Mouse (Mus musculus) liver, embryonic 15.5 days (tissue): ENCODE results near the gene Acss1. TPM values are rescaled to one million over a fixed set of nuclear protein-coding genes. Genes with fewer than 3 reads are reported as not detected.

ENCODE experiments used
- ATAC-seq: fragments of 200-750 bp; cut with Nextera tagmentation; 2 replicates; pipeline ENCODE4 v1.8.0; 2017; ENCODE audit warnings: moderate number of reproducible peaks, mild to moderate bottlenecking, moderate library complexity; ENCODE audit not compliant: insufficient read depth
- H3K27ac ChIP-seq: fragments of 300-500 bp; sonication (generic); replicated peaks from 2 replicates; pipeline ENCODE4 v1.5.1; 2015; ENCODE audit warnings: mild to moderate bottlenecking, inconsistent platforms
- H3K27me3 ChIP-seq: fragments of 300-500 bp; sonication (generic); 2 replicates; pipeline ENCODE4 v1.6.1; 2015; ENCODE audit warnings: mild to moderate bottlenecking, inconsistent platforms
- H3K36me3 ChIP-seq: fragments of 300-500 bp; sonication (generic); replicated peaks from 2 replicates; pipeline ENCODE4 v1.6.1; 2015; ENCODE audit warnings: moderate library complexity, mild to moderate bottlenecking, inconsistent platforms
- H3K4me1 ChIP-seq: fragments of 300-500 bp; sonication (generic); replicated peaks from 2 replicates; pipeline ENCODE4 v1.6.1; 2015; ENCODE audit warnings: inconsistent platforms
- H3K4me2 ChIP-seq: fragments of 300-500 bp; sonication (generic); 2 replicates; pipeline ENCODE4 v1.6.1; 2015; ENCODE audit warnings: moderate library complexity, mild to moderate bottlenecking, inconsistent platforms
- H3K4me3 ChIP-seq: fragments of 300-500 bp; sonication (generic); replicated peaks from 2 replicates; pipeline ENCODE4 v1.5.1; 2015; ENCODE audit warnings: mild to moderate bottlenecking, inconsistent platforms
- H3K9ac ChIP-seq: fragments of 300-500 bp; sonication (generic); 2 replicates; pipeline ENCODE4 v1.6.1; 2015; ENCODE audit warnings: moderate library complexity, mild to moderate bottlenecking, inconsistent platforms
- H3K9me3 ChIP-seq: fragments of 300-500 bp; sonication (generic); replicated peaks from 2 replicates; pipeline ENCODE4 v1.6.1; 2016; ENCODE audit warnings: inconsistent platforms
- WGBS: fragments of 180-500 bp; shearing (Covaris S2); methylation state at CpG from one replicate; pipeline ENCODE4 v1.1.7; 2015; ENCODE audit warnings: mixed read lengths; ENCODE audit not compliant: insufficient replicate concordance; 5-methylcytosine and 5-hydroxymethylcytosine counted together
- polyA plus RNA-seq: library from polyadenylated mRNA; unstranded; fragments of >200 nt; fragmentation: Nextera tagmentation; extraction: Ambion mirVana; gene quantifications from 2 replicates; pipeline ENCODE4 v1.2.1, GENCODE M21; 2015

The Acss1 gene
- polyA plus RNA-seq, 1 experiment from 2014 or later: 45.3 TPM

DNA sequence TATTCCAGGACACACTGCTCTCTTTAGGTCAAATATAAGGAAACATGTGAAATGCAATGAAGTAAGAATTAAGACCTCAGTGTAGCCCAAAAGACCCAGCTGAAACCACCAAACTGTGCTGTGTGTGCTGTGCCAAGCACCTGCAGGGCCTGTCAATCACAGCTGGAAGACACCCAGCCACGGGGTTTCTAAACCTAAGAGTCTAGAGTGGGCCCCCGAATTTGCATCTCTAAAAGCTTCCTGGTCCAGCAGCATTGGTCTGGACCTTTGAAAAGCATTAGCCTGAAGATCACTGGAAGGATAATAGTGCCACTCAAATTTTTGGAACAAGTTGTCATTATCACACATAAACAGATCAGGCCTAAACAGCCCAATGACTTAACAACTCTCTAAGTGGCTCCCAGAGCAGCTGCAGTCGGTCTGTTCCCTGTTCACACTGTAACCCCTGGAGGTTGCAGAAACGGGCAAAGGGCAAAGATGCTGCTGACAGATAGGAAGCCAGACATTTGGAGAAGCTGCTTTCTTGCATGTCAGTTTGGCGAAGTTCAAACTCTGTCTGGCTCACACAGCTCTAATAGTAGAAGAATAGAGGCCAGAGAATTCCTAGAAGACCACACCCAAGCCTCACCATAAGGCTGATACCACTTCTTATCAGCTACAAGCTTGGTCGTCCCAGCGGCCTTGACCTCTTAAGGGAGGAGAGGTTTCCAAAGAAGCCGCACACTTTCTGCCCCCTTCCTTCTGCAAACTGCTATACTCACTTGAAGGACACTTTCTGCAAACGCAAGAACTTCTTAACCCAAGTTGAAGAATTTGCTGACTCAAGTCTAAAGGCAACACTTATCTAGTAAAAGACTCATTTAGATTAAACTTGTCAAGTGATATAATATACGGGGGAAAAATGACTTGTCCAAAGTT, 2.5 kb downstream of the Acss1 start:
- peak; percentile 71 for ATAC-seq
- Histone ChIP-seq H3K9me3 (no peaks in the 10 kb centered on the region), H3K27ac (peak overlapping the region; percentile 95), H3K4me1 (peaks cover 90% of the 10 kb centered on the region), H3K4me3 (peak overlapping the region; percentile 82), H3K9ac (peak overlapping the region; percentile 28; the same call in 1 of the 2 replicates), H3K27me3 (no peaks in the 10 kb centered on the region), H3K4me2 (peak overlapping the region; percentile 96), H3K36me3 (0 out of 2 replicates have a peak, but pooled peaks cover 5% of the 10 kb centered on the region)
- 7% methylated on average over 10 of the region's 10 CpGs for WGBS

- Histone ChIP-seq H3K4me3 (peak overlapping the region; percentile 82), H3K4me2 (peak overlapping the region; percentile 96), H3K27ac (peak overlapping the region; percentile 95), H3K9me3 (no peaks in the 10 kb centered on the region), H3K36me3 (peaks cover 12% of the 10 kb centered on the region), H3K4me1 (peaks cover 92% of the 10 kb centered on the region), H3K9ac (peak overlapping the region; percentile 28), H3K27me3 (no peaks in the 10 kb centered on the region)
- no peak for ATAC-seq
- WGBS: 14% methylated on average over 2 of the region's 2 CpGs
These were observed 3.3 kb downstream of the Acss1 start for GRCm38 (mm10) chr2:150665006-150665405.

DNA sequence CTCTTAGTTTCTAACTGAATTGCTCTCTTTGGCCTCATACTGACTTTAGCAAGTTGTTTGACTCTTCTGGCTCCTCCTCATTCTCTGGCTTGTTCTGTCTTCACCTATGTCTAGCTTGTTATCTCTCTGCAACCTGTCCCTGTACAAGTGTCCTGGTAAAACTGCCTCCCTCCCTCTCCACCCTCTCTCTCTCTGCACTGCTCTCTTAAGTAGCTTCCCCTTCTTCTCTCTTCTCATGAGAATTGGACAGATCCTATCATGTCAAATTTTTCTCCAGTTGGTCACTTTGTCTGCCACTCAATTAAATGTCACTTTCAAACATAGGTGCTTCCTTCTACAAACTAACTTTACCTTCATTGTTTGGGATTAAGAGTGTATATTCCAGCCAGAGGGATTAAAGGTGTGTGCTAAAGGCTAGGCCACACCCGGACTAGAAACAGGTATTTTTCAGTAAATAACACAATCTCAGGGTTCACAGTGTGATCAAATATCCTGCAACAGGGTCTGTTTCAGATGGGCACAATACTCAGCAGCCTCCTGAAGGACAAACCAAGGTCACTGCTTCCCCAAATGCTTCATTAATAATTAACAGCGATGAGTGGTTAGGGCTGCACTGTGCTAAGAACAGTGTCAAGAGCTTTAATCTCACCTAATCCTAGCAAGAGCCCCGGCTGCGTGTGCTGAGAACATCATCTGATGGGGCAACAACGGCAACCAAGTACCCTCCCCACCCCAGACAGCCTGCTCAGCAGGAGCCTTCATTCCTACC, 4.0 kb downstream of the Acss1 start:
- Histone ChIP-seq H3K4me3 (peak overlapping the region; percentile 82), H3K36me3 (peaks cover 19% of the 10 kb centered on the region), H3K9me3 (no peaks in the 10 kb centered on the region), H3K4me1 (peaks cover 89% of the 10 kb centered on the region), H3K27me3 (no peaks in the 10 kb centered on the region), H3K4me2 (peak overlapping the region; percentile 96), H3K27ac (peak overlapping the region; percentile 95), H3K9ac (peak overlapping the region; percentile 28)
- ATAC-seq: no peak
- WGBS: 34% methylated on average over 5 of the region's 5 CpGs

- no peak for ATAC-seq
- Histone ChIP-seq H3K4me2 (peak overlapping the region; percentile 96), H3K9me3 (no peaks in the 10 kb centered on the region), H3K4me3 (no peak overlapping the region), H3K9ac (no peak overlapping the region), H3K27me3 (no peaks in the 10 kb centered on the region), H3K4me1 (peaks cover 78% of the 10 kb centered on the region), H3K36me3 (peaks cover 30% of the 10 kb centered on the region), H3K27ac (peak overlapping the region; percentile 95)
- 58% methylated on average over 9 of the region's 9 CpGs for WGBS
These were observed 5.0 kb downstream of the Acss1 start for GRCm38 (mm10) chr2:150663255-150663654.

GRCm38 (mm10) chr2:150662007-150662406, 6.3 kb downstream of the Acss1 start:
- H3K27ac ChIP-seq: no peak overlapping the region
- H3K4me1 ChIP-seq: peaks cover 78% of the 10 kb centered on the region
- H3K36me3 ChIP-seq: peaks cover 42% of the 10 kb centered on the region
- no peak for ATAC-seq
- no peak overlapping the region for H3K9ac ChIP-seq
- WGBS: 86% methylated on average over 2 of the region's 2 CpGs
- H3K9me3 ChIP-seq: no peaks in the 10 kb centered on the region
- no peaks in the 10 kb centered on the region for H3K27me3 ChIP-seq
- no peak overlapping the region for H3K4me2 ChIP-seq
- H3K4me3 ChIP-seq: no peak overlapping the region

DNA sequence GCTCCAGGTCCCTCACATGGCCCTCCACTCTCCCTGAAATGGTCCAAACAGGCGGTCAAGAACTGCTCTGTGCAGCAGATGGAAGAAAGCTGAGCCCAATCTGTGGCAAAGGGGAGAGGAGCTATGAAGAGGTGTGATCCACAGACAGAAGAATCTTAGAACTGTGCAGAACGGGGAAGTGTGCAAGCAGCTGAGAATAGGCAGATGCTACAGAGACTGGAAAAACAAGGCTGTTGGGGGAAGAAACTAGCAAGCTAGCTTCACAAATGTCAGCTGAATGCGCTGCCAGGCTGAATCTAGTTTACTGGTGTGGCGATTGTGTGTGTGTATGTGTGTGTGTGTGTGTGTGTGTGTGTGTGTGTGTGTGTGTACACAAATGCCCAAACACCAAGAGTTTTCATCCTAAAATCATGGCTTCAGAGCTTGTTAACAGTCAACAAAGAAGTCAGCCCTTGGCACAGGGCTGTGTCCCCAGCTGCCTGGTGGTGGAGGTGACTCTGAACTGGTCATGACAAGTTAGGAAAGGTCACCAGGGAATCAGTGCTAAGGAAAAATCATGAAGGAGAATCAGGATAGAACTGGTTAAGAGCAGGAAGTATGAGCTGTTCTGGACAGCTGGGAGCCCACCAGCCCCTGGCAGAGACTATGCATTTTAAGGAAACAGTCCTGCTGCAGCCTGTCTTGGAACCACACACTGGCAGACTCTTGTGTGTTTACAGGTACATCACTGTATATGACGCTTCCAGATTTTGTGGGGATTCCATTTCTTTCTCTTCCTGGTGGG, 7.4 kb downstream of the Acss1 start:
- Histone ChIP-seq H3K27me3 (no peaks in the 10 kb centered on the region), H3K4me2 (no peak overlapping the region), H3K4me1 (peaks cover 76% of the 10 kb centered on the region), H3K9ac (no peak overlapping the region), H3K36me3 (peaks cover 54% of the 10 kb centered on the region), H3K9me3 (no peaks in the 10 kb centered on the region), H3K4me3 (no peak overlapping the region), H3K27ac (peak overlapping the region; percentile 29; the same call in 1 of the 2 replicates)
- 75% methylated on average over 5 of the region's 5 CpGs for WGBS
- ATAC-seq: no peak

GRCm38 (mm10) chr2:150660049-150660448, 8.3 kb downstream of the Acss1 start:
- 0 out of 2 replicates have a peak overlapping the region, but pooled peaks have one; percentile 29 for H3K27ac ChIP-seq
- no peak overlapping the region for H3K4me3 ChIP-seq
- no peaks in the 10 kb centered on the region for H3K9me3 ChIP-seq
- no peaks in the 10 kb centered on the region for H3K27me3 ChIP-seq
- ATAC-seq: no peak
- H3K4me2 ChIP-seq: no peak overlapping the region
- H3K4me1 ChIP-seq: peaks cover 71% of the 10 kb centered on the region
- no peak overlapping the region for H3K9ac ChIP-seq
- H3K36me3 ChIP-seq: peaks cover 59% of the 10 kb centered on the region
- 60% methylated on average over 4 of the region's 4 CpGs for WGBS

- H3K27ac ChIP-seq: peak overlapping the region; percentile 59
- no peaks in the 10 kb centered on the region for H3K27me3 ChIP-seq
- no peak overlapping the region for H3K4me2 ChIP-seq
- no peak overlapping the region for H3K9ac ChIP-seq
- peaks cover 67% of the 10 kb centered on the region for H3K36me3 ChIP-seq
- H3K4me1 ChIP-seq: peaks cover 65% of the 10 kb centered on the region
- no peak overlapping the region for H3K4me3 ChIP-seq
- ATAC-seq: peak; percentile 67
- WGBS: 66% methylated on average over 8 of the region's 8 CpGs
- H3K9me3 ChIP-seq: no peaks in the 10 kb centered on the region
These were observed 11.1 kb downstream of the Acss1 start for GRCm38 (mm10) chr2:150656975-150657768.

DNA sequence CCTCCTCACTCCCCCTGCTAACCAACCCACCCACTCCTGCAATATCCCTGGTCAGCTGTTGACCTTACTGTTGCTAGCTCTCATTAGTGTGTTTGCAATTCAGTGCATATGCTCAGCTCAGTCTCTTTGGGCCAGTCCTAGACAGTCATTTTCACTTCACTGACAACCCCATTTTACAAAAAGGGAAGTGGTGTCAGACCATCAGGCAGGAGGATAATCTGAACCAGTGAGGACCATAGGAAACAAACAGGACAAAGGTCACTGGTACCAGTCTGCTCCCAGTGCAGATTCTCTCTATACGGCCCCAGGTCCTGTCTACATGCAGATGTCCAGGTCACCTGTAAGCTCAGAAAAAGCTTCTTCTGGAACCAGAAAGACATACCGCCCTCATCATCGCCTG, 12.2 kb downstream of the Acss1 start:
- H3K4me3 ChIP-seq: no peak overlapping the region
- peaks cover 65% of the 10 kb centered on the region for H3K36me3 ChIP-seq
- H3K9me3 ChIP-seq: no peaks in the 10 kb centered on the region
- H3K4me1 ChIP-seq: peaks cover 63% of the 10 kb centered on the region
- no peaks in the 10 kb centered on the region for H3K27me3 ChIP-seq
- H3K27ac ChIP-seq: peak overlapping the region; percentile 59
- H3K9ac ChIP-seq: no peak overlapping the region
- H3K4me2 ChIP-seq: no peak overlapping the region
- WGBS: 83% methylated on average over 3 of the region's 3 CpGs
- no peak for ATAC-seq

GRCm38 (mm10) chr2:150655290-150655689, 13.0 kb downstream of the Acss1 start:
- peaks cover 56% of the 10 kb centered on the region for H3K36me3 ChIP-seq
- peaks cover 64% of the 10 kb centered on the region for H3K4me1 ChIP-seq
- H3K9me3 ChIP-seq: no peaks in the 10 kb centered on the region
- no peak overlapping the region for H3K4me3 ChIP-seq
- H3K4me2 ChIP-seq: no peak overlapping the region
- H3K9ac ChIP-seq: no peak overlapping the region
- no peaks in the 10 kb centered on the region for H3K27me3 ChIP-seq
- WGBS: 72% methylated on average over 6 of the region's 6 CpGs
- H3K27ac ChIP-seq: no peak overlapping the region
- ATAC-seq: no peak
